Mouse (Mus musculus) left cerebral cortex, adult 8-10 months (tissue): ENCODE results near the gene Rpl4. TPM values are rescaled to one million over a fixed set of nuclear protein-coding genes. Genes with fewer than 3 reads are reported as not detected.

Experiments used
- microRNA-seq, 2 experiments: library from miRNA; unstranded; fragments of <30 nt; microRNA quantifications; one replicate each; pipeline ENCODE4 v1.2.0; 2022
- total RNA-seq, 4 experiments: library from RNA; stranded (reverse); gene quantifications; 2 replicates each; pipeline ENCODE4 v1.2.4; 2022

The Rpl4 gene
- total RNA-seq, 4 experiments from 2014 or later, result 558 to 632 (median 593) TPM

Small RNAs within 50 kb of the gene (microRNA-seq; reads per million reads assigned to microRNA genes)
- 0 reads per million in 2 experiments for gene Gm24106

Other genes with a start within 250 kb of the Rpl4 start
- gene Smad6, start 151.3 kb upstream of the Rpl4 start, total RNA-seq, result 1 to 10 TPM; 1.9 to 2.8 (median 2.1) TPM
- under 1 TPM in 1 of 4 experiments, not detected in 3; 0.27 TPM for gene Lctl, start 56.2 kb upstream of the Rpl4 start, total RNA-seq
- 1 to 10 TPM; 4.0 to 4.7 (median 4.4) TPM for gene Zwilch, start 271 bp upstream of the Rpl4 start, total RNA-seq
- 10 to 100 TPM; 18.7 to 25.0 (median 23.0) TPM for gene Snapc5, start 5.9 kb downstream of the Rpl4 start, total RNA-seq
- gene Uchl4, start 61.8 kb downstream of the Rpl4 start, total RNA-seq, result 1 to 10 TPM; 1.9 to 2.9 (median 2.5) TPM
- 100 to 1,000 TPM; 274 to 294 (median 288) TPM for gene Map2k1, start 80.3 kb downstream of the Rpl4 start, total RNA-seq
- gene Tipin, start 108.2 kb downstream of the Rpl4 start, total RNA-seq, result 10 to 100 TPM; 19.5 to 24.7 (median 21.5) TPM
- gene Dis3l, start 167.9 kb downstream of the Rpl4 start, total RNA-seq, result 10 to 100 TPM; 28.8 to 30.4 (median 30.2) TPM
- gene Megf11, start 212.3 kb downstream of the Rpl4 start, total RNA-seq, result 10 to 100 TPM in 3 of 4 experiments, 1 to 10 TPM in 1; 9.4 to 11.4 (median 11.1) TPM